Mouse (Mus musculus): Measurements from ENCODE around the gene Nploc4.

DNA sequence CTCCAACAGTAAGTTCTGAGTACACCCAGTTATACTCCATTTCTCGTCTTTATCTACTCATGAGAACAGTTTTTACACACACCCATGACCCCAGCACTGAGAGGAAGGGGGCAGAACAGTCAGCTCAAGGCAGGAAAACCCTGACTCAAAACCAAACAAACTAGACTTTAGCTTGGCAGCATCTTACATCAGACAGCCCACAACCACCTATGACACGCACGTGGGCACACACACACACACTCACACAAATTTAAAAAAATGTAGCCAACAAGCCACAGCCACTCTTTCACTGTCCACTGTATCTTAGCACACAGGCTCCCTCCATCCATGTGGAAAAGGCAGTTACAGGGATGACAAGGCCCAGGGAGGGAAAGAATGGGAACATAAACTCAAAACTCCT, 10.8 kb downstream of the Nploc4 start:
- TF ChIP-seq MAFK (IDR thresholded peaks at IDR 0.05; ENCODE audit: insufficient read depth, low read depth, low read length), result no peak
- TF ChIP-seq CHD2 (IDR thresholded peaks at IDR 0.05; ENCODE audit: low read depth, low read length), result no peak
- TF ChIP-seq ZC3H11A (IDR thresholded peaks at IDR 0.05; ENCODE audit: borderline replicate concordance, low read depth, low read length), result no peak
- no peak for TF ChIP-seq HCFC1 (IDR thresholded peaks at IDR 0.05; ENCODE audit: borderline replicate concordance, insufficient read depth, low read length)
- TF ChIP-seq ZNF384 (IDR thresholded peaks at IDR 0.05; ENCODE audit: low read depth, low read length), result no peak
